Mouse (Mus musculus) ES-Bruce4 (cell line): ENCODE data around the gene Tab1. TPM values are rescaled to one million over a fixed set of nuclear protein-coding genes. Genes with fewer than 3 reads are reported as not detected.

Experiments used
- H3K27ac ChIP-seq: 2 replicates; pipeline ENCODE4 v1.5.1; 2012; ENCODE audit warnings: low read length, inconsistent platforms; ENCODE audit not compliant: insufficient read depth
- H3K27me3 ChIP-seq: 2 replicates; pipeline ENCODE4 v1.6.1; 2012; ENCODE audit warnings: mild to moderate bottlenecking, low read length, inconsistent platforms; ENCODE audit not compliant: control insufficient read depth, poor library complexity, insufficient read depth, severe bottlenecking
- H3K36me3 ChIP-seq: 2 replicates; pipeline ENCODE4 v1.6.1; 2012; ENCODE audit warnings: inconsistent platforms, mild to moderate bottlenecking, low read length, moderate library complexity; ENCODE audit not compliant: control insufficient read depth, poor library complexity, insufficient read depth, severe bottlenecking
- H3K4me1 ChIP-seq: one replicate; pipeline ENCODE4 v1.8.1; 2011; ENCODE audit warnings: low read length; ENCODE audit not compliant: control insufficient read depth, insufficient read depth
- H3K4me3 ChIP-seq: 2 replicates; pipeline ENCODE4 v1.5.1; 2011; ENCODE audit warnings: low read depth, mild to moderate bottlenecking, low read length
- H3K9ac ChIP-seq: 2 replicates; pipeline ENCODE4 v1.6.1; 2012; ENCODE audit warnings: low read depth, mild to moderate bottlenecking, inconsistent platforms; ENCODE audit not compliant: poor library complexity, severe bottlenecking
- H3K9me3 ChIP-seq: replicated peaks from 2 replicates; pipeline ENCODE4 v1.6.1; 2012; ENCODE audit warnings: mild to moderate bottlenecking, low read length, inconsistent platforms; ENCODE audit not compliant: control insufficient read depth, poor library complexity, insufficient read depth, severe bottlenecking
- CTCF ChIP-seq: IDR thresholded peaks from one replicate; pipeline ENCODE4 v1.8.1; 2011; ENCODE audit warnings: low read depth, low read length
- EP300 ChIP-seq: IDR thresholded peaks from 2 replicates; pipeline ENCODE4 v1.6.1; 2011; ENCODE audit warnings: low read depth, low read length; ENCODE audit not compliant: insufficient read depth
- POLR2A ChIP-seq: IDR thresholded peaks from one replicate; pipeline ENCODE4 v1.8.1; 2011; ENCODE audit warnings: low read length; ENCODE audit not compliant: insufficient read depth
- polyA plus RNA-seq: library from polyadenylated mRNA; stranded (reverse); fragments of >200 nt; gene quantifications from 2 replicates; pipeline ENCODE4 v1.2.4, GENCODE M21; 2011; ENCODE audit warnings: low read depth; ENCODE audit not compliant: missing spikeins, insufficient read depth, insufficient read length

The Tab1 gene
- polyA plus RNA-seq, 1 experiment, result 15.6 TPM

GRCm38 (mm10) chr15:80096406-80096805 lies 36.5 kb upstream of the Tab1 start:
- Histone ChIP-seq H3K36me3 (no peaks in the 10 kb centered on the region), H3K4me3 (peak overlapping the region; percentile 6), H3K4me1 (peaks cover 23% of the 10 kb centered on the region), H3K9me3 (no peaks in the 10 kb centered on the region), H3K27ac (no peak overlapping the region), H3K27me3 (no peaks in the 10 kb centered on the region), H3K9ac (no peak overlapping the region)
- TF ChIP-seq EP300 (no peak), CTCF (no peak), POLR2A (no peak)

- no peak overlapping the region for H3K27ac ChIP-seq
- H3K9ac ChIP-seq, result no peak overlapping the region
Measured at GRCm38 (mm10) chr15:80096946-80097881, 35.7 kb upstream of the Tab1 start.

GRCm38 (mm10) chr15:80097999-80098461 lies 34.9 kb upstream of the Tab1 start:
- Histone ChIP-seq H3K27ac (no peak overlapping the region), H3K36me3 (no peaks in the 10 kb centered on the region), H3K4me3 (no peak overlapping the region), H3K27me3 (no peaks in the 10 kb centered on the region), H3K9me3 (no peaks in the 10 kb centered on the region), H3K4me1 (peaks cover 23% of the 10 kb centered on the region), H3K9ac (no peak overlapping the region)
- TF ChIP-seq EP300 (no peak), POLR2A (no peak), CTCF (no peak)

More at GRCm38 (mm10) chr15:80096946-80097881, 35.7 kb upstream of the Tab1 start:
- Histone ChIP-seq H3K36me3 (no peaks in the 10 kb centered on the region), H3K9me3 (no peaks in the 10 kb centered on the region), H3K4me1 (peaks cover 23% of the 10 kb centered on the region), H3K27me3 (no peaks in the 10 kb centered on the region), H3K4me3 (peak overlapping the region; percentile 6)
- TF ChIP-seq CTCF, result no peak
- no peak for TF ChIP-seq POLR2A
- TF ChIP-seq EP300, result no peak

GRCm38 (mm10) chr15:80098809-80099208 lies 34.1 kb upstream of the Tab1 start:
- Histone ChIP-seq H3K27ac (no peak overlapping the region), H3K27me3 (no peaks in the 10 kb centered on the region), H3K9ac (no peak overlapping the region), H3K4me1 (peaks cover 23% of the 10 kb centered on the region), H3K4me3 (0 out of 2 replicates have a peak overlapping the region, but pooled peaks have one; percentile 0), H3K36me3 (no peaks in the 10 kb centered on the region), H3K9me3 (no peaks in the 10 kb centered on the region)
- TF ChIP-seq CTCF (no peak), POLR2A (no peak), EP300 (no peak)

GRCm38 (mm10) chr15:80099477-80099876 lies 33.5 kb upstream of the Tab1 start:
- Histone ChIP-seq H3K4me1 (peaks cover 24% of the 10 kb centered on the region), H3K9me3 (no peaks in the 10 kb centered on the region), H3K27me3 (no peaks in the 10 kb centered on the region), H3K9ac (no peak overlapping the region), H3K27ac (no peak overlapping the region), H3K4me3 (no peak overlapping the region), H3K36me3 (no peaks in the 10 kb centered on the region)
- TF ChIP-seq CTCF, result no peak
- TF ChIP-seq EP300, result no peak
- TF ChIP-seq POLR2A, result no peak

- H3K27me3 ChIP-seq, result no peaks in the 10 kb centered on the region
- no peaks in the 10 kb centered on the region for H3K36me3 ChIP-seq
- no peak overlapping the region for H3K9ac ChIP-seq
- peaks cover 26% of the 10 kb centered on the region for H3K4me1 ChIP-seq
- H3K27ac ChIP-seq, result no peak overlapping the region
- TF ChIP-seq EP300, result no peak
- no peak for TF ChIP-seq POLR2A
- no peak for TF ChIP-seq CTCF
- no peak overlapping the region for H3K4me3 ChIP-seq
- no peaks in the 10 kb centered on the region for H3K9me3 ChIP-seq
Measured at GRCm38 (mm10) chr15:80100196-80100595, 32.7 kb upstream of the Tab1 start.
